Mouse (Mus musculus) heart, postnatal 0 days (tissue): ENCODE measurements around the gene Arpc1b.

Experiments used
- CTCF ChIP-seq: IDR thresholded peaks from 2 replicates; pipeline ENCODE4 v1.5.1; 2016; ENCODE audit warnings: antibody characterized with exemption, control low read depth, low read depth
- EP300 ChIP-seq: IDR thresholded peaks from 2 replicates; pipeline ENCODE4 v1.6.1; 2016; ENCODE audit warnings: antibody characterized with exemption, low read depth

- TF ChIP-seq CTCF = no peak
- TF ChIP-seq EP300 = no peak
These were observed 26.6 kb downstream of the Arpc1b start for GRCm38 (mm10) chr5:145140611-145141010.
